12 mouse cellular contexts compared by ENCODE assay signal in the genomic region with DNA sequence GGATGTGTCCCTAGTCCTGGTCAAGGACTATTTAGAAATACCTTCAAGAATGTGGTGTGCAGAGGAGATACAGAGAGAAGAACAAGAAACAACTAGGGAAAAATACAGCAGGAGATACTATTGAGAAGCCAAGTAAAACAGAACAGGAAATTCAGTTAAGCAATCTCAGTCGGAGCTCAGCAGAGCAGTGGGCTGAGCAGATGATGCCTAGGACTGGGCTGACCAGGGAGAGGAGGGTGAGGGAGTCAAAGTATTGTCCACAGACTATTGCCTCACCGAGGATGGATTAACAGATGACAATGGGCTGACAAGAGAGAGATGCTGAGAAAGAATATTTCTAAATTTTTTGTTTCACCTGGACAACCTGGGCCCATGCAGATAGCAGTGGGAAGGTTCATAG.
"Had no signal": no experiment of that assay in that cellular context is flagged by ENCODE, and none has a peak within 500 bp of the region (broad histone marks: within the 10 kb centered on the region; RNA-seq: fewer than 3 reads in every experiment).

No protein-coding gene starts in this region.

- DNase-seq: retina, postnatal 1 day; right cerebral cortex, adult 18-20 months; right cerebral cortex, postnatal 14 days; right cerebral cortex, postnatal 25 days; right cerebral cortex, postnatal 4 days; spleen, adult 18-20 months; thymus, adult 18-20 months; thymus, adult 2 months; thymus, postnatal 14 days; thymus, postnatal 25 days; thymus, postnatal 36 days; thymus, postnatal 4 days had no signal
